Mouse (Mus musculus) kidney, adult 2 months (tissue): ENCODE measurements around the gene Vwf. TPM values are rescaled to one million over a fixed set of nuclear protein-coding genes. Genes with fewer than 3 reads are reported as not detected.

ENCODE experiments used
- DNase-seq: peaks from one replicate; pipeline ENCODE4 v3.0.0; 2021
- H3K27ac ChIP-seq: fragments of 200-500 bp; 2 replicates; pipeline ENCODE4 v1.5.1; 2012; ENCODE audit warnings: low read depth, low read length, control low read depth, inconsistent platforms; ENCODE audit not compliant: insufficient read depth
- H3K27me3 ChIP-seq: fragments of 200-500 bp; replicated peaks from 2 replicates; pipeline ENCODE4 v1.6.1; 2012; ENCODE audit warnings: mild to moderate bottlenecking, moderate library complexity, low read length, inconsistent platforms; ENCODE audit not compliant: control insufficient read depth, insufficient read depth
- H3K36me3 ChIP-seq: fragments of 200-500 bp; 2 replicates; pipeline ENCODE4 v1.6.1; 2012; ENCODE audit warnings: mild to moderate bottlenecking, moderate library complexity, low read length, inconsistent platforms; ENCODE audit not compliant: control insufficient read depth, insufficient read depth
- H3K4me1 ChIP-seq: fragments of 200-500 bp; 2 replicates; pipeline ENCODE4 v1.6.1; 2011; ENCODE audit warnings: low read length; ENCODE audit not compliant: control insufficient read depth, insufficient read depth
- H3K4me3 ChIP-seq: fragments of 200-500 bp; 2 replicates; pipeline ENCODE4 v1.5.1; 2011; ENCODE audit warnings: mild to moderate bottlenecking, low read depth, low read length, control low read depth; ENCODE audit not compliant: insufficient read depth
- CTCF ChIP-seq: fragments of 200-500 bp; conservative IDR thresholded peaks from 2 replicates; pipeline ENCODE4 v1.5.1; 2011; ENCODE audit warnings: low read depth, mild to moderate bottlenecking, control low read depth, low read length, moderate library complexity, mixed read lengths; ENCODE audit not compliant: insufficient read depth, insufficient read length
- POLR2A ChIP-seq: fragments of 200-500 bp; IDR thresholded peaks from one replicate; pipeline ENCODE4 v1.6.1; 2011; ENCODE audit warnings: low read depth, low read length, control low read depth
- WGBS: fragments of 180-500 bp; shearing (Covaris S2); methylation state at CpG from one replicate; pipeline ENCODE4 v1.1.7; 2018; 5-methylcytosine and 5-hydroxymethylcytosine counted together
- polyA plus RNA-seq: library from polyadenylated mRNA; depleted of rRNA; stranded (reverse); fragments of >200 nt; gene quantifications from 2 replicates; pipeline ENCODE4 v1.2.3, GENCODE M21; 2012

Gene Vwf
- polyA plus RNA-seq, 1 experiment = 14.6 TPM

DNA sequence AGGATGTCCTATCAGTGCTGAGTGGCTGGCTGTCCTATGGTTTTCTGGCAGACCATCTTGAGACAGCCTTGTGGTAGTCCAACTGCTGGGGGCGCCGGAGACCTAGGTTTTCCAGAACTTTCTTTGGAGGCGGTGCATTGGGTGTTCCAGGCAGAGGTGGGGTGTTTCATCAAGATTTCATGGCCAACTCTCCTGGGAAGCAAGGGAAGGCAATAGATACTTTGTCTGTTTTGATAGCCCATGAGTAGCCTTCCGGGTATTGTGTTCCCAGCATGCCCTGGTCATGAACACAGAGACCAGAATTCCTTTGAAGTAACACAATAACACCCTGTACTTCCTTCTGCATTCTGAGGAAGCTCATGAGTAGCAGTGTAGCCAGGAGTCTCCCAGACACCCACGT, 17.1 kb upstream of the Vwf start:
- Histone ChIP-seq H3K27ac (no peak overlapping the region), H3K4me3 (no peak overlapping the region), H3K27me3 (no peaks in the 10 kb centered on the region), H3K36me3 (no peaks in the 10 kb centered on the region), H3K4me1 (no peaks in the 10 kb centered on the region)
- TF ChIP-seq CTCF (0 out of 2 replicates have a peak, but pooled peaks have one; percentile 12), POLR2A (no peak)
- DNase-seq = peak; percentile 41
- WGBS = 83% methylated on average over 5 of the region's 5 CpGs

DNA sequence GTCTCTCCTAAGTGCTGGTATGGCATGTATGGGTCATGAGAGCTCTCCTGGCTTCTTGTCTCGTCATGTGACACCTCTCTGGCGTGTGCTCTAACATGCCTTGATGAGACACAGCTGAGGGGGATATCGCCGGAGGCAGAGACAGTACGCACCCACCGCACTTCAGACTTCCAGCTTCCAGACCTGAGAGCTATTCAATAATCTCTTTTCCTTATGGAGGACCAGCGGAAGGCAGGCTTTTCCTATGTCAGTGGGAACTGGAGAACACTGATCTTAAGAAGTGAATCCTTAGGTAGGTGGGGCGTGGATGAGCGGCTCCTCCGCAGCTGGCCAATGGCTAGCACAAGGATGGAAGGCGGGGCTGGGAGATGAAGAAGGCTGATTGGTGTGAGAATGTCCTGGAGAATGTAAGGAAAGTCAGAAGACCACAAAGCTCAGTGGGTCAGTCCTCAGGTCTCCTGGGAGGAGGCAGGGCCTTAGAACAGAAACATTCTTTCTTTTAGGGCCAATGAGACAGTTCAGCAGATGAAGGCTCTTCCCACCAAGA, 13.4 kb upstream of the Vwf start:
- Histone ChIP-seq H3K4me1 (no peaks in the 10 kb centered on the region), H3K27ac (no peak overlapping the region), H3K36me3 (no peaks in the 10 kb centered on the region), H3K27me3 (no peaks in the 10 kb centered on the region; the same call in 1 of the 2 replicates), H3K4me3 (no peak overlapping the region)
- no peak for DNase-seq
- WGBS = 93% methylated on average over 11 of the region's 11 CpGs
- no peak for TF ChIP-seq CTCF
- TF ChIP-seq POLR2A = no peak

DNA sequence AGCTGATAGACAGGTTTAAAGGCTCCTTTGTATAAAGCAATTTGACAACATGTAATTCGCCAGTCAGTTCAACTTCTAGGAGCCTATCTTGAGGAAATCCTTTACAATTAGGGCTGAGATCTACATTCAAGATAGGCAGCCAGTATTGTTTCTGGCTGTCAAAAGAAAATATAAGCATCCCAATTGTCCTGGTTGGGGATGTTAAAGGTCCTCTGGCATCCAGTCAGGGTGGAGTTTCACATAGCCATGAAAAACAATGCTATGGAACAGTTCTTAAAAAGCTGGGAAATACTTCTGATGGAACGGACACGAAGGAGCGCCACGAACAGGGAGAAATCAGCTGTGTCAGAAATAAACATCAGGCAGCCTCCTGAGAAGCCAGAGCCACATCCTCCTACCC, 11.6 kb upstream of the Vwf start:
- no peak for DNase-seq
- H3K4me3 ChIP-seq = no peak overlapping the region
- TF ChIP-seq POLR2A (no peak), CTCF (no peak)

GRCm38 (mm10) chr6:125538469-125538868, 8.1 kb upstream of the Vwf start:
- TF ChIP-seq CTCF (no peak), POLR2A (no peak)
- DNase-seq = no peak
- H3K36me3 ChIP-seq = no peaks in the 10 kb centered on the region
- no peak overlapping the region for H3K27ac ChIP-seq
- H3K4me1 ChIP-seq = no peaks in the 10 kb centered on the region
- 62% methylated on average over 5 of the region's 5 CpGs for whole genome bisulfite sequencing
- no peaks in the 10 kb centered on the region; the same call in 1 of the 2 replicates for H3K27me3 ChIP-seq
- no peak overlapping the region for H3K4me3 ChIP-seq

More for the DNA sequence above, 11.6 kb upstream of the Vwf start:
- no peaks in the 10 kb centered on the region; the same call in 1 of the 2 replicates for H3K27me3 ChIP-seq
- 60% methylated on average over 5 of the region's 5 CpGs for WGBS
- H3K4me1 ChIP-seq = no peaks in the 10 kb centered on the region
- H3K27ac ChIP-seq = no peak overlapping the region
- no peaks in the 10 kb centered on the region for H3K36me3 ChIP-seq

- DNase-seq = no peak
- 50% methylated on average over 8 of the region's 8 CpGs for WGBS
- Histone ChIP-seq H3K27me3 (no peaks in the 10 kb centered on the region; the same call in 1 of the 2 replicates), H3K27ac (no peak overlapping the region), H3K4me3 (no peak overlapping the region), H3K4me1 (no peaks in the 10 kb centered on the region), H3K36me3 (no peaks in the 10 kb centered on the region)
- TF ChIP-seq POLR2A (no peak), CTCF (no peak)
Measured at GRCm38 (mm10) chr6:125539423-125539822, 7.2 kb upstream of the Vwf start.

DNA sequence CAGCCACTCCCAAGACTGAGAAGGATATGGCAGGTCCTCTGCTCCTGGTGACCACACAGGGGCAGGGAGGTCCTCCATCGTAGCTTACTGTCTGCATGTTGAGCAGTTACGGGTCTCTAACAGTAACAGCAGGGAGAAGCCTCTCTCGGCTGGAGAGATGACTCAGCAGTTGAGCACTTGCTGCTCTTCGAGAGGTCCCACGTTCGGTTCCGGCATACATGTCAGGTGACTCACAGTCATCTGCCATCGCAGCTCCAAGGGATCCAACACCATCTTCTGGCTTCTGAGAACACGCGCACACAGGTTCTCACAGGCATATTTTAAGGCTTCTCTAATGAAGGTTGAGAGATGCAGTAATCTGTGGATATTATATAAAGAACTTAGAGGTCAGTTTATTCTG, 6.4 kb upstream of the Vwf start:
- H3K36me3 ChIP-seq = no peaks in the 10 kb centered on the region
- no peak overlapping the region for H3K4me3 ChIP-seq
- TF ChIP-seq CTCF = no peak
- H3K27me3 ChIP-seq = no peaks in the 10 kb centered on the region; the same call in 1 of the 2 replicates
- no peaks in the 10 kb centered on the region for H3K4me1 ChIP-seq
- no peak overlapping the region for H3K27ac ChIP-seq
- 79% methylated on average over 10 of the region's 10 CpGs for WGBS
- DNase-seq = no peak

- WGBS = 79% methylated on average over 6 of the region's 6 CpGs
- H3K27me3 ChIP-seq = no peaks in the 10 kb centered on the region; the same call in 1 of the 2 replicates
Measured at GRCm38 (mm10) chr6:125540826-125541225, 5.7 kb upstream of the Vwf start.

More at GRCm38 (mm10) chr6:125540826-125541225, 5.7 kb upstream of the Vwf start:
- Histone ChIP-seq H3K36me3 (no peaks in the 10 kb centered on the region), H3K4me1 (no peaks in the 10 kb centered on the region), H3K4me3 (no peak overlapping the region), H3K27ac (no peak overlapping the region)
- TF ChIP-seq CTCF (no peak), POLR2A (no peak)
- DNase-seq = no peak
